In the genomic region with DNA sequence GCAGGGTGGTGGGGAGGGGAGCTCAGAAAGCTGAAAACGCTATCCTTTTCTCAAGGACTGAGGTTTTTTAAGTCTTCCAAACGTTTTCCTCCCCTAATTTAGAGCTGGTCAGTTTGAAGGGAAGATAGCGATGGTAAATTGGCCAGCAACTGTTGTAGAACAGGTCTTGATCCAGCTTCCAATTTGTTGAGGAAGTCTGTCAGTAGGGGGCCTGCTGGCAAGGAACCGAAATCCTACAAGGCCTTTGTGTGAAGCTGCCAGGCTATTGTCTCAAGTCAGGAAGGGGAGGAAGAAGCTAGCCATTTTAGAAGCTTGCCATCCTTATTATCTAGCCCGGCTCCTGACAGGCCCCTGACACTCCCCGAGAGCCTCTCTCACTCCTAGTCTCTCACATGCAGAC, we compare ENCODE assay signal across 13 mouse cellular contexts. TPM values are rescaled to one million over a fixed set of nuclear protein-coding genes. Genes with fewer than 3 reads are reported as not detected.
DNase-seq lines count a peak whose midpoint lies in the region; ATAC-seq and TF ChIP-seq lines count a peak whose summit lies in the region.
"Had no signal": no experiment of that assay in that cellular context is flagged by ENCODE, and none has a peak within 500 bp of the region (broad histone marks: within the 10 kb centered on the region; RNA-seq: fewer than 3 reads in every experiment).

No protein-coding gene starts in this region.

- no peak overlapping the region for H3K27ac ChIP-seq in forebrain, embryonic 14.5 days (ENCODE audit: low read depth, low read length)
- no peak overlapping the region for H3K27ac ChIP-seq in forebrain, embryonic 15.5 days (replicated peaks)
- H3K27ac ChIP-seq in kidney, postnatal 0 days: no peak overlapping the region
- H3K27ac ChIP-seq in kidney, embryonic 15.5 days: no peak overlapping the region
- H3K27ac ChIP-seq: limb, embryonic 10.5 days; liver, embryonic 13.5 days had no signal

- H3K36me3 ChIP-seq in forebrain, embryonic 14.5 days (ENCODE audit: control insufficient read depth, insufficient read depth, low read length): no peaks in the 10 kb centered on the region
- no peaks in the 10 kb centered on the region for H3K36me3 ChIP-seq in forebrain, embryonic 15.5 days
- H3K36me3 ChIP-seq in kidney, postnatal 0 days (ENCODE audit: insufficient read depth, low read length): no peaks in the 10 kb centered on the region
- no peaks in the 10 kb centered on the region for H3K36me3 ChIP-seq in kidney, embryonic 15.5 days
- H3K36me3 ChIP-seq: limb, embryonic 10.5 days; liver, embryonic 13.5 days had no signal

- no peak for ATAC-seq in forebrain, embryonic 14.5 days
- ATAC-seq in forebrain, embryonic 15.5 days (replicated peaks): no peak
- ATAC-seq in kidney, postnatal 0 days (replicated peaks; ENCODE audit: low FRiP score, low read depth): no peak
- no peak for ATAC-seq in kidney, embryonic 15.5 days (replicated peaks; ENCODE audit: low FRiP score)
- ATAC-seq: CD4-positive, CD25-positive, alpha-beta regulatory T cell, adult 4 months had no signal

- no peak overlapping the region for H3K4me2 ChIP-seq in forebrain, embryonic 14.5 days (ENCODE audit: low read length)
- H3K4me2 ChIP-seq in forebrain, embryonic 15.5 days (replicated peaks): no peak overlapping the region
- no peak overlapping the region for H3K4me2 ChIP-seq in kidney, postnatal 0 days (ENCODE audit: low read length)
- H3K4me2 ChIP-seq in kidney, embryonic 15.5 days: no peak overlapping the region
- H3K4me2 ChIP-seq: liver, embryonic 13.5 days had no signal

- no peaks in the 10 kb centered on the region for H3K27me3 ChIP-seq in forebrain, embryonic 14.5 days (replicated peaks; ENCODE audit: control insufficient read depth, insufficient read depth, low read length)
- no peaks in the 10 kb centered on the region for H3K27me3 ChIP-seq in forebrain, embryonic 15.5 days
- no peaks in the 10 kb centered on the region for H3K27me3 ChIP-seq in kidney, postnatal 0 days (ENCODE audit: insufficient read depth, low read length)
- no peaks in the 10 kb centered on the region for H3K27me3 ChIP-seq in kidney, embryonic 15.5 days
- H3K27me3 ChIP-seq: liver, embryonic 13.5 days had no signal

- no peak overlapping the region for H3K4me3 ChIP-seq in forebrain, embryonic 14.5 days (ENCODE audit: low read depth, low read length)
- H3K4me3 ChIP-seq in forebrain, embryonic 15.5 days: no peak overlapping the region
- H3K4me3 ChIP-seq in kidney, postnatal 0 days (replicated peaks; ENCODE audit: low read depth, low read length): no peak overlapping the region
- no peak overlapping the region for H3K4me3 ChIP-seq in kidney, embryonic 15.5 days (replicated peaks)
- H3K4me3 ChIP-seq: limb, embryonic 10.5 days; liver, embryonic 13.5 days; myocyte had no signal

- no peaks in the 10 kb centered on the region for H3K4me1 ChIP-seq in forebrain, embryonic 14.5 days (ENCODE audit: control insufficient read depth, insufficient read depth, low read length)
- peaks cover 3% of the 10 kb centered on the region; the same call in 1 of the 2 replicates for H3K4me1 ChIP-seq in forebrain, embryonic 15.5 days
- no peaks in the 10 kb centered on the region for H3K4me1 ChIP-seq in kidney, postnatal 0 days (replicated peaks; ENCODE audit: insufficient read depth, low read length)
- no peaks in the 10 kb centered on the region for H3K4me1 ChIP-seq in kidney, embryonic 15.5 days
- H3K4me1 ChIP-seq: liver, embryonic 13.5 days had no signal

- 29% methylated on average over 6 of the region's 6 CpGs for WGBS in forebrain, embryonic 14.5 days
- WGBS in forebrain, embryonic 15.5 days: 28% methylated on average over 6 of the region's 6 CpGs
- WGBS in kidney, postnatal 0 days: 59% methylated on average over 6 of the region's 6 CpGs
- WGBS in kidney, embryonic 15.5 days: 67% methylated on average over 6 of the region's 6 CpGs

- no peak overlapping the region for H3K9ac ChIP-seq in forebrain, embryonic 14.5 days (ENCODE audit: low read length)
- no peak overlapping the region for H3K9ac ChIP-seq in forebrain, embryonic 15.5 days (replicated peaks)
- H3K9ac ChIP-seq in kidney, postnatal 0 days (ENCODE audit: low read depth, low read length): no peak overlapping the region
- H3K9ac ChIP-seq in kidney, embryonic 15.5 days: no peak overlapping the region
- H3K9ac ChIP-seq: liver, embryonic 13.5 days had no signal

- peak; percentile 15 for DNase-seq in forebrain, embryonic 14.5 days (ENCODE audit: low spot score)
- no peak for DNase-seq in kidney, postnatal 0 days (ENCODE audit: low spot score)
- peak; percentile 25 for DNase-seq in ZHBTc4 (ENCODE audit: low read depth, low spot score)
- DNase-seq in kidney, postnatal 4 days: peak; percentile 19 to 45
- DNase-seq in thymus, postnatal 25 days: no peak
- DNase-seq: layer of hippocampus, postnatal 36 days; liver, embryonic 13.5 days; right cerebral cortex, postnatal 14 days had no signal

- TF ChIP-seq CTCF in kidney, postnatal 0 days (IDR thresholded peaks at IDR 0.05; ENCODE audit: low read depth): peak; percentile 22; the same call in 1 of the 2 replicates

- H3K9me3 ChIP-seq in forebrain, embryonic 14.5 days (replicated peaks; ENCODE audit: control insufficient read depth, low read length): no peaks in the 10 kb centered on the region
- no peaks in the 10 kb centered on the region for H3K9me3 ChIP-seq in forebrain, embryonic 15.5 days
- H3K9me3 ChIP-seq in kidney, postnatal 0 days (replicated peaks; ENCODE audit: low read length): 0 out of 2 replicates have a peak, but pooled peaks cover 4% of the 10 kb centered on the region
- peaks cover 8% of the 10 kb centered on the region; the same call in 1 of the 2 replicates for H3K9me3 ChIP-seq in kidney, embryonic 15.5 days (replicated peaks)
- H3K9me3 ChIP-seq: limb, embryonic 10.5 days; liver, embryonic 13.5 days had no signal

RNA-seq across cellular contexts. Expression of gene Tmsb10, which starts 10.6 kb away (rescaled TPM):
- polyA plus RNA-seq in forebrain, embryonic 14.5 days (2014; fragmentation: Nextera tagmentation; extraction: Ambion mirVana): 4,907 and 5,462 TPM in 2 replicates
- 4,419 and 4,667 TPM in 2 replicates for polyA plus RNA-seq in forebrain, embryonic 15.5 days (2015; fragmentation: Nextera tagmentation; extraction: Ambion mirVana)
- 2,182 and 2,224 TPM in 2 replicates for polyA plus RNA-seq in kidney, postnatal 0 days (2015; fragmentation: Nextera tagmentation; extraction: Ambion mirVana)
- 2,212 and 2,256 TPM in 2 replicates for polyA plus RNA-seq in kidney, embryonic 15.5 days (2015; fragmentation: Nextera tagmentation; extraction: Ambion mirVana)

RNA-seq across cellular contexts. Expression of gene Kcmf1, which starts 48.2 kb away (rescaled TPM):
- 33.4 and 34.1 TPM in 2 replicates for polyA plus RNA-seq in forebrain, embryonic 14.5 days (2014; fragmentation: Nextera tagmentation; extraction: Ambion mirVana)
- 37.6 and 38.9 TPM in 2 replicates for polyA plus RNA-seq in forebrain, embryonic 15.5 days (2015; fragmentation: Nextera tagmentation; extraction: Ambion mirVana)
- polyA plus RNA-seq in kidney, postnatal 0 days (2015; fragmentation: Nextera tagmentation; extraction: Ambion mirVana): 53.6 and 57.7 TPM in 2 replicates
- 33.1 and 36.6 TPM in 2 replicates for polyA plus RNA-seq in kidney, embryonic 15.5 days (2015; fragmentation: Nextera tagmentation; extraction: Ambion mirVana)

Comparison
In these comparisons a context has a peak if more than half of its experiments do, and no peak if none do; other contexts are left out.
1. DNase-seq: peak in forebrain, embryonic 14.5 days (single experiment), ZHBTc4 (single experiment) and kidney, postnatal 4 days (2 of 2); none in kidney, postnatal 0 days (single experiment) and thymus, postnatal 25 days (single experiment).